Mouse (Mus musculus) embryonic facial prominence, embryonic 11.5 days (tissue): ENCODE results near the gene Gm28048. TPM values are rescaled to one million over a fixed set of nuclear protein-coding genes. Genes with fewer than 3 reads are reported as not detected.

Source experiments
- ATAC-seq: fragments of 200-750 bp; cut with Nextera tagmentation; replicated peaks from 2 replicates; pipeline ENCODE4 v1.8.0; 2017; ENCODE audit warnings: low read depth; ENCODE audit not compliant: insufficient number of reproducible peaks, low FRiP score, low TSS enrichment
- DNase-seq: peaks from one replicate; pipeline ENCODE4 v3.0.0-alpha.2; 2015; ENCODE audit warnings: low spot score
- H3K27ac ChIP-seq: fragments of 300-500 bp; sonication (generic); replicated peaks from 2 replicates; pipeline ENCODE4 v1.5.1; 2014; ENCODE audit warnings: mild to moderate bottlenecking, low read depth, low read length, control low read depth
- H3K27me3 ChIP-seq: fragments of 300-500 bp; sonication (generic); 2 replicates; pipeline ENCODE4 v1.6.1; 2014; ENCODE audit warnings: mild to moderate bottlenecking, low read length, moderate library complexity, mixed read lengths; ENCODE audit not compliant: control insufficient read depth, insufficient read depth
- H3K36me3 ChIP-seq: fragments of 300-500 bp; sonication (generic); replicated peaks from 2 replicates; pipeline ENCODE4 v1.6.1; 2014; ENCODE audit warnings: low read depth, mild to moderate bottlenecking, low read length, moderate library complexity, mixed read lengths; ENCODE audit not compliant: control insufficient read depth, insufficient read depth
- H3K4me1 ChIP-seq: fragments of 300-500 bp; sonication (generic); 2 replicates; pipeline ENCODE4 v1.6.1; 2014; ENCODE audit warnings: low read length, mixed read lengths; ENCODE audit not compliant: control insufficient read depth, insufficient read depth
- H3K4me2 ChIP-seq: fragments of 300-500 bp; sonication (generic); 2 replicates; pipeline ENCODE4 v1.6.1; 2014; ENCODE audit warnings: low read depth, mild to moderate bottlenecking, control low read depth, low read length, moderate library complexity
- H3K4me3 ChIP-seq: fragments of 300-500 bp; sonication (generic); 2 replicates; pipeline ENCODE4 v1.5.1; 2014; ENCODE audit warnings: low read depth, low read length, control low read depth
- H3K9ac ChIP-seq: fragments of 300-500 bp; sonication (generic); replicated peaks from 2 replicates; pipeline ENCODE4 v1.6.1; 2014; ENCODE audit warnings: mild to moderate bottlenecking, control low read depth, low read length
- H3K9me3 ChIP-seq: fragments of 300-500 bp; sonication (generic); replicated peaks from 2 replicates; pipeline ENCODE4 v1.6.1; 2016; ENCODE audit warnings: mild to moderate bottlenecking, low read length, inconsistent platforms, mixed read lengths; ENCODE audit not compliant: control insufficient read depth
- WGBS: fragments of 180-500 bp; shearing (Covaris S2); extraction: QIAGEN DNeasy Blood & Tissue Kit; methylation state at CpG from one replicate; pipeline ENCODE4 v1.1.7; 2014; 5-methylcytosine and 5-hydroxymethylcytosine counted together
- polyA plus RNA-seq: library from polyadenylated mRNA; unstranded; fragments of >200 nt; fragmentation: Nextera tagmentation; extraction: Ambion mirVana; gene quantifications from 2 replicates; pipeline ENCODE4 v1.2.1, GENCODE M21; 2014

Gene Gm28048
- polyA plus RNA-seq, 1 experiment from 2014 or later, result 9.5 TPM

GRCm38 (mm10) chr11:22799987-22800424 is 181.9 kb downstream of the Gm28048 start:
- H3K27me3 ChIP-seq, result no peaks in the 10 kb centered on the region
- H3K9ac ChIP-seq, result no peak overlapping the region
- H3K36me3 ChIP-seq, result no peaks in the 10 kb centered on the region
- DNase-seq, result peak; percentile 51
- H3K4me3 ChIP-seq, result no peak overlapping the region
- no peak overlapping the region for H3K4me2 ChIP-seq
- no peaks in the 10 kb centered on the region for H3K4me1 ChIP-seq
- 0 out of 2 replicates have a peak overlapping the region, but pooled peaks have one; percentile 47 for H3K27ac ChIP-seq
- WGBS, result 25% methylated on average over 9 of the region's 9 CpGs
- H3K9me3 ChIP-seq, result no peaks in the 10 kb centered on the region
- peak; percentile 74 for ATAC-seq

GRCm38 (mm10) chr11:22798916-22799315 is 183.0 kb downstream of the Gm28048 start:
- H3K9ac ChIP-seq, result no peak overlapping the region
- H3K27ac ChIP-seq, result no peak overlapping the region
- H3K36me3 ChIP-seq, result no peaks in the 10 kb centered on the region
- no peaks in the 10 kb centered on the region for H3K4me1 ChIP-seq
- WGBS, result 65% methylated on average over 5 of the region's 5 CpGs
- H3K4me2 ChIP-seq, result no peak overlapping the region
- ATAC-seq (no peak), DNase-seq (no peak)
- H3K9me3 ChIP-seq, result no peaks in the 10 kb centered on the region
- no peak overlapping the region for H3K4me3 ChIP-seq
- H3K27me3 ChIP-seq, result no peaks in the 10 kb centered on the region

- ATAC-seq, result no peak
- Histone ChIP-seq H3K4me2 (no peak overlapping the region), H3K9me3 (no peaks in the 10 kb centered on the region), H3K4me1 (no peaks in the 10 kb centered on the region), H3K4me3 (no peak overlapping the region), H3K36me3 (no peaks in the 10 kb centered on the region), H3K27me3 (no peaks in the 10 kb centered on the region), H3K9ac (no peak overlapping the region), H3K27ac (no peak overlapping the region)
- 96% methylated on average over 1 of the region's 1 CpGs for WGBS
- DNase-seq, result no peak
Observed at GRCm38 (mm10) chr11:22794734-22795133, 187.2 kb downstream of the Gm28048 start.

GRCm38 (mm10) chr11:22793881-22794203 is 188.0 kb downstream of the Gm28048 start:
- Histone ChIP-seq H3K9ac (no peak overlapping the region), H3K27me3 (no peaks in the 10 kb centered on the region), H3K27ac (no peak overlapping the region), H3K4me2 (no peak overlapping the region), H3K9me3 (no peaks in the 10 kb centered on the region), H3K4me3 (no peak overlapping the region), H3K36me3 (no peaks in the 10 kb centered on the region), H3K4me1 (no peaks in the 10 kb centered on the region)
- DNase-seq (no peak), ATAC-seq (no peak)
- 87% methylated on average over 1 of the region's 1 CpGs for WGBS

GRCm38 (mm10) chr11:22793176-22793880 is 188.6 kb downstream of the Gm28048 start:
- Histone ChIP-seq H3K27me3 (no peaks in the 10 kb centered on the region), H3K4me2 (no peak overlapping the region), H3K4me3 (no peak overlapping the region), H3K4me1 (no peaks in the 10 kb centered on the region), H3K9me3 (no peaks in the 10 kb centered on the region), H3K36me3 (no peaks in the 10 kb centered on the region), H3K27ac (no peak overlapping the region), H3K9ac (no peak overlapping the region)
- no peak for ATAC-seq
- no peak for DNase-seq
- 84% methylated on average over 3 of the region's 3 CpGs for WGBS

- Histone ChIP-seq H3K27ac (no peak overlapping the region), H3K4me1 (no peaks in the 10 kb centered on the region), H3K27me3 (no peaks in the 10 kb centered on the region), H3K4me3 (no peak overlapping the region), H3K4me2 (no peak overlapping the region), H3K36me3 (no peaks in the 10 kb centered on the region), H3K9ac (no peak overlapping the region), H3K9me3 (no peaks in the 10 kb centered on the region)
- DNase-seq (no peak), ATAC-seq (no peak)
- WGBS, result 93% methylated on average over 1 of the region's 1 CpGs
Observed at GRCm38 (mm10) chr11:22792149-22792548, 189.7 kb downstream of the Gm28048 start.

- no peak overlapping the region for H3K9ac ChIP-seq
- 91% methylated on average over 5 of the region's 5 CpGs for WGBS
- H3K36me3 ChIP-seq, result no peaks in the 10 kb centered on the region
- ATAC-seq, result no peak
- no peak for DNase-seq
- no peak overlapping the region for H3K27ac ChIP-seq
- no peaks in the 10 kb centered on the region for H3K9me3 ChIP-seq
- no peaks in the 10 kb centered on the region for H3K4me1 ChIP-seq
- no peak overlapping the region for H3K4me2 ChIP-seq
- no peak overlapping the region for H3K4me3 ChIP-seq
- no peaks in the 10 kb centered on the region for H3K27me3 ChIP-seq
Observed at GRCm38 (mm10) chr11:22791726-22792125, 190.2 kb downstream of the Gm28048 start.

- H3K9me3 ChIP-seq, result no peaks in the 10 kb centered on the region
Observed at GRCm38 (mm10) chr11:22787833-22788232, 194.1 kb downstream of the Gm28048 start.

More at GRCm38 (mm10) chr11:22787833-22788232, 194.1 kb downstream of the Gm28048 start:
- H3K4me3 ChIP-seq, result no peak overlapping the region
- no peaks in the 10 kb centered on the region for H3K27me3 ChIP-seq
- H3K4me1 ChIP-seq, result no peaks in the 10 kb centered on the region
- no peak overlapping the region for H3K9ac ChIP-seq
- H3K36me3 ChIP-seq, result no peaks in the 10 kb centered on the region
- no peak for DNase-seq
- ATAC-seq, result no peak
- H3K27ac ChIP-seq, result no peak overlapping the region
- H3K4me2 ChIP-seq, result no peak overlapping the region
- WGBS, result 78% methylated on average over 2 of the region's 2 CpGs
